ENCODE assay signal across 23 mouse cellular contexts in genomic region chr7:75400471-75400870, GRCm38 (mm10). TPM values are rescaled to one million over a fixed set of nuclear protein-coding genes. Genes with fewer than 3 reads are reported as not detected.
A peak's percentile ranks its signal among the peaks of the same experiment; 100 is the strongest.
DNase-seq lines count a peak whose midpoint lies in the region; ATAC-seq and TF ChIP-seq lines count a peak whose summit lies in the region.
"Had no signal": no experiment of that assay in that cellular context is flagged by ENCODE, and none has a peak within 500 bp of the region (broad histone marks: within the 10 kb centered on the region; RNA-seq: fewer than 3 reads in every experiment).

No protein-coding gene starts in this region.

- no peak for DNase-seq in forebrain, postnatal 0 days
- DNase-seq in heart, adult 2 months, result no peak
- DNase-seq in heart, postnatal 25 days (ENCODE audit: low spot score), result no peak
- DNase-seq in heart, postnatal 0 days (ENCODE audit: low spot score), result no peak
- DNase-seq in heart, postnatal 14 days, result no peak
- DNase-seq in brain, embryonic 14.5 days (ENCODE audit: low read depth), result peak; percentile 16
- DNase-seq: adrenal gland, adult 8-10 months; adrenal gland, postnatal 36 days; B cell, adult 2 months; cerebellum, adult 11 months; cerebellum, adult 8-10 months; cerebellum, postnatal 14 days; embryo, embryonic 11 days; gastrocnemius, postnatal 10 days; kidney, adult 11 months had no signal

- TF ChIP-seq EP300 in heart, adult 2 months (IDR thresholded peaks at IDR 0.05; ENCODE audit: insufficient read depth, low read depth, low read length), result no peak
- TF ChIP-seq EP300 in heart, postnatal 0 days (IDR thresholded peaks at IDR 0.05; ENCODE audit: low read depth), result no peak

- H3K36me3 ChIP-seq in forebrain, embryonic 13.5 days (ENCODE audit: poor library complexity, severe bottlenecking), result no peaks in the 10 kb centered on the region
- no peaks in the 10 kb centered on the region for H3K36me3 ChIP-seq in forebrain, postnatal 0 days (ENCODE audit: insufficient read depth)
- H3K36me3 ChIP-seq in heart, adult 2 months (ENCODE audit: control insufficient read depth, insufficient read depth, low read length), result no peaks in the 10 kb centered on the region; the same call in 1 of the 2 replicates
- H3K36me3 ChIP-seq in heart, postnatal 0 days (replicated peaks; ENCODE audit: control insufficient read depth, insufficient read depth, low read length), result no peaks in the 10 kb centered on the region
- H3K36me3 ChIP-seq: embryonic facial prominence, embryonic 15.5 days; G1E; heart, embryonic 12.5 days; hindbrain, embryonic 13.5 days had no signal

- H3K9ac ChIP-seq in forebrain, embryonic 13.5 days, result no peak overlapping the region
- H3K9ac ChIP-seq in forebrain, postnatal 0 days, result no peak overlapping the region
- H3K9ac ChIP-seq in heart, adult 2 months (ENCODE audit: low read depth, low read length), result no peak overlapping the region
- H3K9ac ChIP-seq in heart, postnatal 0 days (replicated peaks; ENCODE audit: low read depth, low read length), result no peak overlapping the region
- H3K9ac ChIP-seq: embryonic facial prominence, embryonic 15.5 days; heart, embryonic 12.5 days; hindbrain, embryonic 13.5 days had no signal

- H3K27me3 ChIP-seq in forebrain, embryonic 13.5 days, result no peaks in the 10 kb centered on the region
- H3K27me3 ChIP-seq in forebrain, postnatal 0 days (ENCODE audit: insufficient read depth, low read length), result no peaks in the 10 kb centered on the region
- H3K27me3 ChIP-seq in heart, adult 2 months (ENCODE audit: control insufficient read depth, insufficient read depth, low read length), result no peaks in the 10 kb centered on the region
- H3K27me3 ChIP-seq in heart, postnatal 0 days (ENCODE audit: control insufficient read depth, insufficient read depth, low read length), result no peaks in the 10 kb centered on the region
- H3K27me3 ChIP-seq: embryonic facial prominence, embryonic 15.5 days; heart, embryonic 12.5 days; hindbrain, embryonic 13.5 days had no signal

- H3K4me3 ChIP-seq in forebrain, embryonic 13.5 days, result no peak overlapping the region
- no peak overlapping the region for H3K4me3 ChIP-seq in forebrain, postnatal 0 days (ENCODE audit: low read depth, low read length)
- no peak overlapping the region for H3K4me3 ChIP-seq in heart, adult 2 months
- no peak overlapping the region for H3K4me3 ChIP-seq in heart, postnatal 0 days (ENCODE audit: low read depth, low read length)
- H3K4me3 ChIP-seq: embryonic facial prominence, embryonic 15.5 days; erythroblast, embryonic 14.5 days; heart, embryonic 12.5 days; hindbrain, embryonic 13.5 days had no signal

- H3K79me2 ChIP-seq in heart, adult 2 months (replicated peaks; ENCODE audit: control insufficient read depth, insufficient read depth, low read length), result no peaks in the 10 kb centered on the region

- peaks cover 6% of the 10 kb centered on the region for H3K4me1 ChIP-seq in forebrain, embryonic 13.5 days
- no peaks in the 10 kb centered on the region for H3K4me1 ChIP-seq in forebrain, postnatal 0 days (ENCODE audit: insufficient read depth)
- H3K4me1 ChIP-seq in heart, adult 2 months (ENCODE audit: control insufficient read depth, insufficient read depth, low read length), result peaks cover 4% of the 10 kb centered on the region
- H3K4me1 ChIP-seq in heart, postnatal 0 days (ENCODE audit: control insufficient read depth, insufficient read depth), result peaks cover 33% of the 10 kb centered on the region; the same call in 1 of the 2 replicates
- H3K4me1 ChIP-seq: hindbrain, embryonic 13.5 days had no signal

- H3K9me3 ChIP-seq in forebrain, embryonic 13.5 days (replicated peaks), result no peaks in the 10 kb centered on the region
- H3K9me3 ChIP-seq in forebrain, postnatal 0 days (ENCODE audit: low read length), result no peaks in the 10 kb centered on the region
- no peaks in the 10 kb centered on the region for H3K9me3 ChIP-seq in heart, postnatal 0 days (replicated peaks; ENCODE audit: control insufficient read depth, low read length)
- H3K9me3 ChIP-seq: embryonic facial prominence, embryonic 15.5 days; G1E; hindbrain, embryonic 13.5 days had no signal

- no peak for TF ChIP-seq CTCF in forebrain, postnatal 0 days (IDR thresholded peaks at IDR 0.05; ENCODE audit: low read depth)
- no peak for TF ChIP-seq CTCF in heart, adult 2 months (IDR thresholded peaks at IDR 0.05)
- no peak for TF ChIP-seq CTCF in heart, postnatal 0 days (IDR thresholded peaks at IDR 0.05; ENCODE audit: low read depth)
- TF ChIP-seq CTCF in brain, embryonic 14.5 days (IDR thresholded peaks at IDR 0.05; ENCODE audit: borderline replicate concordance, extremely low read depth, insufficient read depth, insufficient read length), result no peak

- no peak for TF ChIP-seq POLR2A in heart, adult 2 months (IDR thresholded peaks at IDR 0.05; ENCODE audit: insufficient read depth, low read depth, low read length)
- TF ChIP-seq POLR2A in brain, embryonic 14.5 days (IDR thresholded peaks at IDR 0.05; ENCODE audit: borderline replicate concordance, extremely low read depth, insufficient read depth, insufficient read length, poor library complexity, severe bottlenecking), result no peak

- ATAC-seq in forebrain, embryonic 13.5 days, result 0 out of 2 replicates have a peak, but pooled peaks have one; percentile 21
- no peak for ATAC-seq in forebrain, postnatal 0 days
- no peak for ATAC-seq in heart, postnatal 0 days (ENCODE audit: insufficient read depth, low read depth)
- ATAC-seq: CD4-positive, CD25-positive, alpha-beta regulatory T cell, adult 4 months; hindbrain, postnatal 0 days had no signal

- no peak overlapping the region for H3K4me2 ChIP-seq in forebrain, embryonic 13.5 days
- H3K4me2 ChIP-seq in forebrain, postnatal 0 days (ENCODE audit: low read depth), result no peak overlapping the region
- H3K4me2 ChIP-seq in heart, postnatal 0 days (ENCODE audit: low read depth, low read length), result no peak overlapping the region
- H3K4me2 ChIP-seq: embryonic facial prominence, embryonic 15.5 days; heart, embryonic 12.5 days; hindbrain, embryonic 13.5 days had no signal

- intact Hi-C loops in heart, adult 2 months (cut with DNase I), result no loop called here
- intact Hi-C loops in heart, postnatal 25 days (cut with DNase I), result no loop called here
- intact Hi-C loops in heart, postnatal 14 days (cut with DNase I), result no loop called here

- H3K27ac ChIP-seq in forebrain, embryonic 13.5 days, result no peak overlapping the region
- H3K27ac ChIP-seq in forebrain, postnatal 0 days (ENCODE audit: low read depth, low read length), result no peak overlapping the region
- peak overlapping the region; percentile 62 for H3K27ac ChIP-seq in heart, adult 2 months
- H3K27ac ChIP-seq in heart, postnatal 0 days (ENCODE audit: low read depth), result 0 out of 2 replicates have a peak overlapping the region, but pooled peaks have one; percentile 79
- H3K27ac ChIP-seq: embryonic facial prominence, embryonic 15.5 days; hindbrain, embryonic 13.5 days; hindbrain, postnatal 0 days had no signal

- WGBS in forebrain, embryonic 13.5 days, result 41% methylated on average over 2 of the region's 2 CpGs
- WGBS in forebrain, postnatal 0 days, result 25% methylated on average over 2 of the region's 2 CpGs
- WGBS in heart, adult 2 months, result 39% methylated on average over 2 of the region's 2 CpGs
- WGBS in heart, postnatal 0 days, result 66% methylated on average over 2 of the region's 2 CpGs

RNA-seq across cellular contexts. Expression of gene Akap13, which starts 54.9 kb away (rescaled TPM):
- 15.2 and 16.3 TPM in 2 replicates for polyA plus RNA-seq in forebrain, embryonic 13.5 days (2015; fragmentation: Nextera tagmentation; extraction: Ambion mirVana)
- total RNA-seq in forebrain, postnatal 0 days (2014; rRNA removed), result 16.2 and 16.3 TPM in 2 replicates
- 5.8 and 9.1 TPM in 2 replicates for polyA plus RNA-seq in forebrain, postnatal 0 days (2015; fragmentation: Nextera tagmentation; extraction: Ambion mirVana)
- total RNA-seq in heart, adult 2 months (2021), result 10 to 100 TPM; 64.1 to 72.0 TPM
- polyA plus RNA-seq in heart, adult 2 months (2012; rRNA removed), result 16.8 and 20.0 TPM in 2 replicates
- total RNA-seq in heart, postnatal 25 days (2021), result 10 to 100 TPM; 61.0 to 79.5 TPM
- total RNA-seq in heart, postnatal 0 days (2014; rRNA removed; ENCODE audit: low replicate concordance), result 80.1 and 113 TPM in 2 replicates
- 29.8 and 34.2 TPM in 2 replicates for polyA plus RNA-seq in heart, postnatal 0 days (2015; fragmentation: Nextera tagmentation; extraction: Ambion mirVana)
- 10 to 100 TPM; 76.2 to 80.5 TPM for total RNA-seq in heart, postnatal 14 days (2021)
- polyA plus RNA-seq in brain, embryonic 14.5 days (2012; rRNA removed), result 7.4 and 11.5 TPM in 2 replicates

Comparison
In these comparisons a context has a peak if more than half of its experiments do, and no peak if none do; other contexts are left out.
1. H3K27ac ChIP-seq: peak in heart, adult 2 months (single experiment) and heart, postnatal 0 days (single experiment); none in forebrain, embryonic 13.5 days (single experiment) and forebrain, postnatal 0 days (single experiment).